Mouse (Mus musculus) kidney, embryonic 14.5 days (tissue): Measurements from ENCODE around the gene Aldh3a1. TPM values are rescaled to one million over a fixed set of nuclear protein-coding genes. Genes with fewer than 3 reads are reported as not detected.
A peak's percentile ranks its signal among the peaks of the same experiment; 100 is the strongest.

Source experiments
- ATAC-seq: fragments of 200-750 bp; cut with Nextera tagmentation; 2 replicates; pipeline ENCODE4 v1.8.0; 2017; ENCODE audit warnings: moderate number of reproducible peaks, mild to moderate bottlenecking, moderate TSS enrichment, moderate library complexity; ENCODE audit not compliant: low FRiP score, low TSS enrichment
- H3K27ac ChIP-seq: fragments of 300-500 bp; sonication (generic); 2 replicates; pipeline ENCODE4 v1.5.1; 2014; ENCODE audit warnings: low read depth, mild to moderate bottlenecking, low read length, moderate library complexity, mixed read lengths
- H3K27me3 ChIP-seq: fragments of 300-500 bp; sonication (generic); 2 replicates; pipeline ENCODE4 v1.6.1; 2014; ENCODE audit warnings: mild to moderate bottlenecking, low read length; ENCODE audit not compliant: control insufficient read depth, insufficient read depth
- H3K36me3 ChIP-seq: fragments of 300-500 bp; sonication (generic); 2 replicates; pipeline ENCODE4 v1.6.1; 2014; ENCODE audit warnings: low read length, mixed read lengths; ENCODE audit not compliant: control insufficient read depth, insufficient read depth
- H3K4me1 ChIP-seq: fragments of 300-500 bp; sonication (generic); 2 replicates; pipeline ENCODE4 v1.6.1; 2014; ENCODE audit warnings: low read length, mixed read lengths; ENCODE audit not compliant: control insufficient read depth, insufficient read depth
- H3K4me2 ChIP-seq: fragments of 300-500 bp; sonication (generic); replicated peaks from 2 replicates; pipeline ENCODE4 v1.6.1; 2014; ENCODE audit warnings: low read depth, mild to moderate bottlenecking, low read length
- H3K4me3 ChIP-seq: fragments of 300-500 bp; sonication (generic); 2 replicates; pipeline ENCODE4 v1.5.1; 2014; ENCODE audit warnings: mild to moderate bottlenecking, low read length
- H3K9ac ChIP-seq: fragments of 300-500 bp; sonication (generic); 2 replicates; pipeline ENCODE4 v1.6.1; 2014; ENCODE audit warnings: low read depth, mild to moderate bottlenecking, low read length, moderate library complexity
- H3K9me3 ChIP-seq: fragments of 300-500 bp; sonication (generic); 2 replicates; pipeline ENCODE4 v1.6.1; 2016; ENCODE audit warnings: low read length; ENCODE audit not compliant: control insufficient read depth
- WGBS: fragments of 180-500 bp; shearing (Covaris S2); extraction: QIAGEN DNeasy Blood & Tissue Kit; methylation state at CpG from one replicate; pipeline ENCODE4 v1.1.7; 2014; 5-methylcytosine and 5-hydroxymethylcytosine counted together
- polyA plus RNA-seq: library from polyadenylated mRNA; unstranded; fragments of >200 nt; fragmentation: Nextera tagmentation; extraction: Ambion mirVana; gene quantifications from 2 replicates; pipeline ENCODE4 v1.2.1, GENCODE M21; 2014

Gene Aldh3a1
- polyA plus RNA-seq, 1 experiment from 2014 or later, result not detected

DNA sequence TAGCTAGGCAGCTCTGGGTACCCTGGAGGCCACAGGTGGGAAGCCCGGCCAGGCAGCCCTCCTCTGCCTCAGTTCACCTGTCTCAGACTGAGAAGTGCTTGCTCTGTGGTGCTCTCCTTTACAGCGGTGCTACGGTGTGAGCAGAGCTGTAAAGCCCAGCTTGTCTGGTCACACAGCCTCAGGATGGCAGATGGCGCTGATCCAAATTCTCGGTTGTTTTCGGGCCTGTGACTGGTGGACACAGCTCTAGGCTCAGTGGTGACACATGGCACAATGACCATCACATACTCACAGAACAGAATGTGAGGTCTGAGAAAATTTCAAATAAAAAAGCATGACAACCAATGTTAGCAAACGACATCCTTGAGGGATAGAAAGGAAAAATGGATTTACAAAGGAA lies 37.1 kb downstream of the Aldh3a1 start:
- Histone ChIP-seq H3K4me3 (no peak overlapping the region), H3K4me2 (no peak overlapping the region), H3K9me3 (no peaks in the 10 kb centered on the region), H3K27ac (no peak overlapping the region), H3K36me3 (peaks cover 11% of the 10 kb centered on the region; the same call in 1 of the 2 replicates), H3K9ac (no peak overlapping the region), H3K4me1 (no peaks in the 10 kb centered on the region), H3K27me3 (no peaks in the 10 kb centered on the region)
- no peak for ATAC-seq
- 86% methylated on average over 7 of the region's 7 CpGs for WGBS

- Histone ChIP-seq H3K27me3 (no peaks in the 10 kb centered on the region), H3K27ac (no peak overlapping the region), H3K9ac (no peak overlapping the region), H3K4me1 (no peaks in the 10 kb centered on the region), H3K4me2 (no peak overlapping the region), H3K9me3 (no peaks in the 10 kb centered on the region), H3K36me3 (peaks cover 39% of the 10 kb centered on the region), H3K4me3 (no peak overlapping the region)
- 77% methylated on average over 10 of the region's 10 CpGs for WGBS
- ATAC-seq, result no peak
These were observed 44.4 kb downstream of the Aldh3a1 start for GRCm38 (mm10) chr11:61251741-61252140.

DNA sequence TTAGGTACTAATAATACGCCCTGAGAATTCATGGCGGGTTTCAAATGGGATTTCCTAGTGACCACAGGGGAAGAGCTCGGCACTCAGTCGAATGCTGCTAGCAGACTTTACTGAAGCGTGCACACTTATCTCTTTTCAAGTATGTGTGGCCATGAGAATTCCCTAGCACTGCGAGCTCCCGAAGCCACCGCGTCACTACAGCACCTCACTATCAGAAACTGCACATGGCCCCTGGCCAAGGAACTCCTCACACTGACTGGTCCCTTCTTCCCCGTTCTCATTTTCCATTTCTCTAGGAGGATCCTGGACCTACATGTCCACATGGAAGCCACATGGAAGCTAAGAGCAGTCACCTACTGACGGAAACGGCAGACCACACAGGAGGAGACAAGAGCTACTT lies 45.5 kb downstream of the Aldh3a1 start:
- Histone ChIP-seq H3K27me3 (no peaks in the 10 kb centered on the region), H3K36me3 (peaks cover 44% of the 10 kb centered on the region), H3K9me3 (no peaks in the 10 kb centered on the region), H3K4me3 (no peak overlapping the region), H3K4me2 (no peak overlapping the region), H3K27ac (no peak overlapping the region), H3K4me1 (no peaks in the 10 kb centered on the region), H3K9ac (no peak overlapping the region)
- no peak for ATAC-seq
- 92% methylated on average over 12 of the region's 12 CpGs for WGBS

GRCm38 (mm10) chr11:61259106-61259505 lies 51.8 kb downstream of the Aldh3a1 start:
- Histone ChIP-seq H3K4me2 (no peak overlapping the region), H3K27ac (no peak overlapping the region), H3K4me1 (no peaks in the 10 kb centered on the region), H3K4me3 (no peak overlapping the region), H3K9me3 (no peaks in the 10 kb centered on the region), H3K9ac (no peak overlapping the region), H3K27me3 (no peaks in the 10 kb centered on the region), H3K36me3 (peaks cover 61% of the 10 kb centered on the region)
- ATAC-seq, result no peak
- 95% methylated on average over 6 of the region's 6 CpGs for WGBS

- peaks cover 39% of the 10 kb centered on the region for H3K36me3 ChIP-seq
These were observed 55.2 kb downstream of the Aldh3a1 start for GRCm38 (mm10) chr11:61262516-61262915.

DNA sequence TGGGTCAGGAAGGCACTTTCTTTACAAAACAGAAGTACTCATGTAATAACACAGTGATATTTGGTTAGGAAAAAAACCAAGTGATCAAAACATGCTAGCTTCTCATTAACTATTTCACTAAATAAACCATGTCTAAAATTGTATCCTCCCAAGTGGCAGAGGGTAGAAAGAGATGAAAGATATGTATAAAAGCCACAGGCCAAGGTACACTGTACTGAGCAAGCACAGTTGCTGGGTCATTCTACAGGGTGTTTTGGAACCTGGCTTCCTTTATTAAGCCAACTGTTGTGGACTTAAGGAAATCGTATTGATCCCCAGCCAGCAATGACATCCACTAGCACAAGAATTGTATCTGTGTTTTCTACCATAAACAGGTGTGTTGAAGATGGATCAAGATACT lies 56.5 kb downstream of the Aldh3a1 start:
- H3K36me3 ChIP-seq, result peaks cover 29% of the 10 kb centered on the region; the same call in 1 of the 2 replicates
- WGBS, result 100% methylated on average over 1 of the region's 1 CpGs

More at GRCm38 (mm10) chr11:61262516-61262915, 55.2 kb downstream of the Aldh3a1 start:
- Histone ChIP-seq H3K4me2 (no peak overlapping the region), H3K4me1 (no peaks in the 10 kb centered on the region; the same call in 1 of the 2 replicates), H3K9me3 (no peaks in the 10 kb centered on the region), H3K9ac (no peak overlapping the region), H3K27me3 (no peaks in the 10 kb centered on the region), H3K4me3 (no peak overlapping the region), H3K27ac (no peak overlapping the region)
- 93% methylated on average over 14 of the region's 14 CpGs for WGBS
- ATAC-seq, result no peak

GRCm38 (mm10) chr11:61266551-61267533 lies 59.5 kb downstream of the Aldh3a1 start, which contains the start of gene Aldh3a2:
Gene Aldh3a2, minus strand, starts transcription at chr11:61267464.
- peak; percentile 100 for ATAC-seq
- H3K9ac ChIP-seq, result peak within 1 kb of the TSS; percentile 78
- peak within 1 kb of the TSS; percentile 67 for H3K4me3 ChIP-seq
- no peaks in the 10 kb centered on the region; the same call in 1 of the 2 replicates for H3K4me1 ChIP-seq
- H3K27me3 ChIP-seq, result no peaks in the 10 kb centered on the region
- WGBS, result 1% methylated on average over 58 of the region's 58 CpGs
- peak within 1 kb of the TSS; percentile 88 for H3K27ac ChIP-seq
- no peaks in the 10 kb centered on the region for H3K9me3 ChIP-seq
- H3K36me3 ChIP-seq, result peaks cover 13% of the 10 kb centered on the region; the same call in 1 of the 2 replicates
- H3K4me2 ChIP-seq, result peak within 1 kb of the TSS; percentile 69

More for the DNA sequence above, 56.5 kb downstream of the Aldh3a1 start:
- no peak overlapping the region for H3K9ac ChIP-seq
- H3K27ac ChIP-seq, result no peak overlapping the region
- H3K27me3 ChIP-seq, result no peaks in the 10 kb centered on the region
- no peaks in the 10 kb centered on the region; the same call in 1 of the 2 replicates for H3K4me1 ChIP-seq
- no peak overlapping the region for H3K4me3 ChIP-seq
- H3K4me2 ChIP-seq, result no peak overlapping the region
- H3K9me3 ChIP-seq, result no peaks in the 10 kb centered on the region
- ATAC-seq, result no peak
